Mouse (Mus musculus) brown adipose tissue, adult 24 weeks (tissue): ENCODE results near the gene Ilk. TPM values are rescaled to one million over a fixed set of nuclear protein-coding genes. Genes with fewer than 3 reads are reported as not detected.
"Not testable (repeated sequence)": the region's sequence is repeated elsewhere in the genome, so short reads cannot be mapped to it uniquely, and the experiment has no call there.

Source experiments
- H3K27ac ChIP-seq: fragments of 200-500 bp; replicated peaks from 2 replicates; pipeline ENCODE4 v1.5.1; 2012; ENCODE audit warnings: low read depth, mild to moderate bottlenecking, low read length
- H3K4me1 ChIP-seq: fragments of 200-500 bp; 2 replicates; pipeline ENCODE4 v1.6.1; 2012; ENCODE audit warnings: low read length, mixed read lengths; ENCODE audit not compliant: control insufficient read depth, insufficient read depth, insufficient read length
- H3K4me3 ChIP-seq: fragments of 200-500 bp; 2 replicates; pipeline ENCODE4 v1.5.1; 2012; ENCODE audit warnings: low read depth, mild to moderate bottlenecking, low read length, moderate library complexity; ENCODE audit not compliant: insufficient read depth
- polyA plus RNA-seq: library from polyadenylated mRNA; stranded (reverse); fragments of >200 nt; gene quantifications from 2 replicates; pipeline ENCODE4 v1.2.4, GENCODE M21; 2012; ENCODE audit not compliant: missing spikeins, insufficient read depth, insufficient read length

Gene Ilk
- 72.1 and 106 TPM in 2 replicates for polyA plus RNA-seq

GRCm38 (mm10) chr7:105736264-105736901 is at the start of gene Ilk:
Gene Ilk (plus strand): TSS chr7:105736592.
- H3K4me1 ChIP-seq, result peaks cover 6% of the 10 kb centered on the region; the same call in 1 of the 2 replicates
- peak within 1 kb of the TSS; percentile 95 for H3K27ac ChIP-seq
- H3K4me3 ChIP-seq, result peak within 1 kb of the TSS; percentile 89

- H3K27ac ChIP-seq, result no peak overlapping the region
- H3K4me1 ChIP-seq, result no peaks in the 10 kb centered on the region
- H3K4me3 ChIP-seq, result no peak overlapping the region
These were observed 45.5 kb upstream of the Ilk start for GRCm38 (mm10) chr7:105690875-105691274.

DNA sequence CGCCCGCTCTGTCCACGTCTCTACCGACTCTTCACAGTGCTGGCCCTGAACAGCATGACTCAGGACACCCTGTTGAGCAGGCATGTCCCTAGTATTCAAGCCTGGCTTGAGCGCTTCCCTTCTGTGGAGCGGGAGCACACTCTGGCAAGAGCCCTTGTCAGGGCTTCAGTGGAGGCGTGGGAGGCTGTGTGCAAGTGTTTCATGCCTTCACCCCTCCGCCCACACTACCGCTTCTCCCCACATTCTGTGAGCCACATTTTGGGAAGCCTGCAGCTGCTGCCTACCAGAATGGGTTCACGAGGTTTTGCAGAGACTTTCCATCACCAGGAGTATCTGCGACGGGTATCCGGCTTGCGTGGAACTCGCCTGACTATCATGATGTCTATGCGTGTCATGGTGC is 33.2 kb upstream of the Ilk start:
- Histone ChIP-seq H3K4me1 (no peaks in the 10 kb centered on the region), H3K27ac (no peak overlapping the region), H3K4me3 (no peak overlapping the region)

- Histone ChIP-seq H3K4me1 (no peaks in the 10 kb centered on the region), H3K4me3 (no peak overlapping the region), H3K27ac (no peak overlapping the region)
These were observed 32.6 kb upstream of the Ilk start for GRCm38 (mm10) chr7:105703816-105704215.

DNA sequence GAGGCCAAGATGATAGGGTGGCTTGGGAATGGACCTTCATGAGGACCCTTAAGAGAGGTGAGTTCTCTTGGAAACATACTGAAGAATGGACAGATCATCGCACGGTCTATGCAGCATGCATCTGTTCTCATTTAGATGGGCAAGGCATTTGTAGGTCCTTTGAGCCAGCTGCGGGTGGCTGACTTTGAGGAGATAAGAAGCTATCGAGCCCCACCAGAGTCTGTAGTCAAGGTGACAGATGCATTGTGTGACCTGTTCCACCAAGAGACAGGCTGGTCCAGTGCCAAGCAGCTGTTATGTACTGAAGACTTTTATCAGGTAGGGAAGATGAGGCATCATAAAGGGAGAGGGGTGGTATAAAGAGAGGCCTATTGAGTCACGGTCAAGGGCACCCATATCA is 27.7 kb upstream of the Ilk start:
- Histone ChIP-seq H3K4me1 (no peaks in the 10 kb centered on the region), H3K4me3 (no peak overlapping the region), H3K27ac (no peak overlapping the region)

DNA sequence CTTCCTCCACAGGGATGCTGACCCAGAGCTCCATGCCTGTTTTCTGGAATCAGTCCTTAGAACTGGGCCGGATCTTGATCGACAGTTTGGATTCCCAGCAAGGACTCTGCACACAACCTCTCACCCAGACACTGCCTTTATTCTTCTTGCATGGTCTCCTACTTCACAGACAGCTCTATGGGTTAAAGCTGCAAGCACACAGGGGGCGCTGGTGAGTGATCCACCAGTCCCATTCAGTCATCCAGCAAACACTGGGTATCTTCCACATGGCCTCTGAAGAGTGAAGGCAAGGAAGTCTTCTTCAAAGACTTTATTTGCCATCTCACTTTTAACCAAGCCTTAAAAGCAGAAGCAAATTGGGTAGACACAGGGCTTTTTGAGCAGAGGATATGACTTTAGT is 21.0 kb upstream of the Ilk start:
- Histone ChIP-seq H3K4me1 (no peaks in the 10 kb centered on the region), H3K27ac (no peak overlapping the region), H3K4me3 (no peak overlapping the region)

GRCm38 (mm10) chr7:105721916-105722315 is 14.5 kb upstream of the Ilk start:
- Histone ChIP-seq H3K4me3 (no peak overlapping the region), H3K4me1 (no peaks in the 10 kb centered on the region), H3K27ac (no peak overlapping the region)

GRCm38 (mm10) chr7:105726144-105726979 is 10.0 kb upstream of the Ilk start:
- no peaks in the 10 kb centered on the region for H3K4me1 ChIP-seq
- H3K4me3 ChIP-seq, result no peak overlapping the region
- H3K27ac ChIP-seq, result no peak overlapping the region

- Histone ChIP-seq H3K27ac (no peak overlapping the region), H3K4me3 (no peak overlapping the region), H3K4me1 (no peaks in the 10 kb centered on the region)
These were observed 9.4 kb upstream of the Ilk start for GRCm38 (mm10) chr7:105726980-105727325.

DNA sequence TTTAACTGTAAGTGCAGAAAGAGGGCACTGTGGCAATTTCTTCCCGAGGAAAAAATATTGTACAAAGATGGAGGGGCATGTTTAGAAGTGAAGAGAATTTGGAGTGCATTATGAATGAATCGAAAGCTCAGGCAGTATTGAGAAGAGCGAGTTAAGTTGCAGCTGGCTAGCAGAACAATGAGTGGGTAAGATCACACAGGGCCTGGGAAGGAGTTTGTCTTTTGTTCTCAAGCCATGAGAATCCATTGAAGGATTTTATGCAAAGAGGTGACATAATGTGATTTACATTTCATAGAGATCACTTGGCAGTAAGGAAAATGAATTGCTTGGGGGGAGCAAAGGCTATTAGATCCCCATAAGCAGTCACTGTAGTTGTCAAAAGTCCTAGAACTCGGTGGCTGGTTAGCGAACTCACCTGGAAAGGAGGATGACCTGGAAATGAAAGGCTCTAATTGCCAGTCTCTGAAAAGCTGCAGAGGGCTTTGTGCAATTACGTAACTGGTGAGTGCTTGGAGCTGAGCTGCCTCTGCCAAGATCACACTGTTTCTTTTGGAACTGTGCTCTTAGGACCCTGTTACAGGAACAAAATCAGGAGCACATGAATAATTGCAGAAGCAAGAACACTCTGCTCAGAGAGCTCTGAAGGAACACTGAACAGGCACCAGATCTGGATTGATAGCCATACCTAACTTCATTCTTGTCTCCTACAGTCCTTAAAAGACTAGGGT is 7.5 kb upstream of the Ilk start:
- H3K27ac ChIP-seq, result no peak overlapping the region
- no peaks in the 10 kb centered on the region for H3K4me1 ChIP-seq
- H3K4me3 ChIP-seq, result no peak overlapping the region

DNA sequence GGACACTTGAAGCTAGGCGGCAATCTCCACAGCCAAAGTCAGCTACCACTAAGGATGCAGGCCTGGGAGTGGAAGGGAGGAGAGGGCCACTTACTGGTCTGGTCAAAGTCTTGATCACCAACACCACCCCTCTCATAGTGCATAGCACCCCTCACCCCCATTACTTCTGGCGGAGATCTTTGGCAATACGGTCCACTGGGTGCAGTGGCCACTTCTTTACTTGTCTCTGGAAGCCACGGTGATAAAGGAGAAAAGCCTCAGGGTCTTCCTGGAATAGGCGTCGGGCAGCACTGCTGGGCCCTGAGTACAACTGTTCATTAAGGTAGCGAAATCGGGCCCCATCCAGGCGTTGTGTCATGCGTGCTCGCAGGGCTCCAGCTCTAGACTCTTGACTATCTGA is 2.6 kb upstream of the Ilk start:
- H3K4me3 ChIP-seq, result no peak overlapping the region

DNA sequence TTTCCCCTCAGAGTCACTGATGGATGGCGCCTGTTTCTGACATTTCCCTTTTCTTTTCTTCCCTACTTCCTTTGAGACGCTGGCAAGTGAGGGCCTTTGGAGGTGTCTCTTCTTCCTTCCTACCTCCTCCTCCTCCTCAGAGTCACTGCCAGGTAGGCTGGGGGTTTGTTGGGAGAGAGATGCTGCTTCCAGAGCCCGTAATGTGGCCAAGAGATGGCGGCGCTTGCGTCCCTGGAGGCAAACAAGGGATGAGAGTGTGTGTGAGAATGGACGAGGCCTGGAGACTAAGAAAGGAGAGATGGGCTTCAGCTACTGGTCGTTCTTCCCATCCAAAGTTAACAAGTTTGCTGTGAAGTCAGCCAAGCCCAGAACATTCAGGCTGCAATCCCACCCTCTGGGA is 1.6 kb upstream of the Ilk start:
- H3K4me3 ChIP-seq, result no peak overlapping the region
- H3K27ac ChIP-seq, result no peak overlapping the region
- 0 out of 2 replicates have a peak, but pooled peaks cover 2% of the 10 kb centered on the region for H3K4me1 ChIP-seq

More for the DNA sequence above, 2.6 kb upstream of the Ilk start:
- H3K27ac ChIP-seq, result no peak overlapping the region
- H3K4me1 ChIP-seq, result no peaks in the 10 kb centered on the region

DNA sequence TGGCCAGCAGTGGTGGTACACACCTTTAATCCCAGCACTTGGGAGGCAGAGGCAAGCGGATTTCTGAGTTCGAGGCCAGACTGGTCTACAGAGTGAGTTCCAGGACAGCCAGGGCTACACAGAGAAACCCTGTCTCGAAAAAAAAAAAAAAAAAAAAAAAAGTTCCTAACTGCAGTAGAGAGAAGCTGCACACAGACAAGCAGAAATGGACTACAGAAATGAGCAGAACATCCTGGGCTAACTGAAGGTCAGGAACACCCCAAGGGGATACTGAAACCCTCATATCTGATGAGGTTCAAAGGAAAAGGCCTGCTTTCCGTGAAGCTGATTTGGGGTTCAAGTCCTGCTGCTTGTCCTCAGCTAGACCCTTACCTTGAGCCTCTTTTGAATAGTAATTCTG is 928 bp upstream of the Ilk start:
- H3K4me3 ChIP-seq, result peak overlapping the region; percentile 67; the same call in 1 of the 2 replicates

GRCm38 (mm10) chr7:105736911-105737521 is 624 bp downstream of the Ilk start, which contains the start of gene Rrp8:
Gene Rrp8 (minus strand): TSS chr7:105737385.
- Histone ChIP-seq H3K4me3 (peak within 1 kb of the TSS; percentile 89), H3K27ac (peak within 1 kb of the TSS; percentile 97), H3K4me1 (peaks cover 6% of the 10 kb centered on the region; the same call in 1 of the 2 replicates)

More for the DNA sequence above, 928 bp upstream of the Ilk start:
- H3K27ac ChIP-seq, H3K4me1 ChIP-seq: not testable (repeated sequence)

DNA sequence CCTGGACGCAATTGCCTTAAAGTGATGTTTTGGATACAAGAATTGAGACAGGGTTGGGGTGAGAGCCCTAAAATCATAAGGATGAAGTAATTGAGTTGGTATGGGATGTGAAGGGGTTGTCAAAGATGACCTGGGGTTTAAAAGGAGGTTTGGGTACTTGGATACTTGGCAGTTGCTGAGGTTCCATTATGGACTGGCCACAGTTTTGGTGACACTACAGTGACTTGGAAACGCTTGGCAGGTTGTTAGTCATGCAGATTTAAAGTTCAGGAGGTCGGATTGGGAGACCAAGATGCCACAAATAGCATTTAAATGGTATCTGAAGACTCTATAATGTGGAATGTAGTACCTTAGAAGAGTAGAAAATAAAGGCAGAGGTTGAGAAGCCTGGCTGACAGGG is 1.3 kb downstream of the Ilk start:
- Histone ChIP-seq H3K4me3 (peak overlapping the region; percentile 89), H3K4me1 (peaks cover 6% of the 10 kb centered on the region; the same call in 1 of the 2 replicates), H3K27ac (peak overlapping the region; percentile 95)
